Mouse (Mus musculus) heart, embryonic 15.5 days (tissue): ENCODE results near the gene Ocm. TPM values are rescaled to one million over a fixed set of nuclear protein-coding genes. Genes with fewer than 3 reads are reported as not detected.
"Not testable (repeated sequence)": the region's sequence is repeated elsewhere in the genome, so short reads cannot be mapped to it uniquely, and the experiment has no call there.

ENCODE experiments used
- ATAC-seq: fragments of 200-750 bp; cut with Nextera tagmentation; replicated peaks from 2 replicates; pipeline ENCODE4 v1.8.0; 2017; ENCODE audit warnings: low read depth, moderate TSS enrichment; ENCODE audit not compliant: insufficient number of reproducible peaks, insufficient read depth, low FRiP score
- H3K27ac ChIP-seq: fragments of 300-500 bp; sonication (generic); 2 replicates; pipeline ENCODE4 v1.5.1; 2015; ENCODE audit warnings: mild to moderate bottlenecking, inconsistent platforms
- H3K27me3 ChIP-seq: fragments of 300-500 bp; sonication (generic); 2 replicates; pipeline ENCODE4 v1.6.1; 2015; ENCODE audit warnings: inconsistent platforms
- H3K36me3 ChIP-seq: fragments of 300-500 bp; sonication (generic); 2 replicates; pipeline ENCODE4 v1.6.1; 2015; ENCODE audit warnings: mild to moderate bottlenecking, inconsistent platforms
- H3K4me1 ChIP-seq: fragments of 300-500 bp; sonication (generic); replicated peaks from 2 replicates; pipeline ENCODE4 v1.6.1; 2015; ENCODE audit warnings: inconsistent platforms
- H3K4me2 ChIP-seq: fragments of 300-500 bp; sonication (generic); 2 replicates; pipeline ENCODE4 v1.6.1; 2015; ENCODE audit warnings: inconsistent platforms, mild to moderate bottlenecking, moderate library complexity
- H3K4me3 ChIP-seq: fragments of 300-500 bp; sonication (generic); 2 replicates; pipeline ENCODE4 v1.5.1; 2015; ENCODE audit warnings: mild to moderate bottlenecking, inconsistent platforms
- H3K9ac ChIP-seq: fragments of 300-500 bp; sonication (generic); 2 replicates; pipeline ENCODE4 v1.6.1; 2015; ENCODE audit warnings: mild to moderate bottlenecking, inconsistent platforms
- H3K9me3 ChIP-seq: fragments of 300-500 bp; sonication (generic); replicated peaks from 2 replicates; pipeline ENCODE4 v1.6.1; 2016; ENCODE audit warnings: inconsistent platforms
- WGBS: fragments of 180-500 bp; shearing (Covaris S2); methylation state at CpG from one replicate; pipeline ENCODE4 v1.1.7; 2015; ENCODE audit warnings: mixed read lengths; 5-methylcytosine and 5-hydroxymethylcytosine counted together
- polyA plus RNA-seq: library from polyadenylated mRNA; unstranded; fragments of >200 nt; fragmentation: Nextera tagmentation; extraction: Ambion mirVana; gene quantifications from 2 replicates; pipeline ENCODE4 v1.2.1, GENCODE M21; 2015

Ocm gene
- polyA plus RNA-seq, 1 experiment from 2014 or later = not detected

DNA sequence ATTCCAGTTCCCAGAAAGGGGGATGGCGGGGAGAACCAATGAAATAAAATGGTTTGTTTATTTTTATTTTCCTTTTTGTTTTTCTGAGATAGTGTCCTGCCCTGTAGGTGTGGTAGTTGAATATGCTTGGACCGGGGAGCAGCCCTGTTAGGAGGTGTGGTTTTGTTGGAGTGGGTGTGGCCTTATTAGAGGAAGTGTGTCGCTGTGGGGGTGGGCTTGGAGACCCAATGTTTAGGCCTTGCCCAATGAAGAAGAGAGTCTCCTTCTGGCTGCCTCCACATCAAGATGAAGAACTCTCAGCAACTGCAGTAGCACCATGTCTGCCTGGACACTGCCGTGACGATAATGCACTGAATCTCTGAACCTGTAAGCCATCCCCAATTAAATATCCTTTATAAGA, 13.4 kb upstream of the Ocm start:
- Histone ChIP-seq H3K4me2 (no peak overlapping the region), H3K27ac (no peak overlapping the region), H3K4me1 (no peaks in the 10 kb centered on the region), H3K27me3 (no peaks in the 10 kb centered on the region), H3K9me3 (no peaks in the 10 kb centered on the region), H3K36me3 (no peaks in the 10 kb centered on the region), H3K4me3 (no peak overlapping the region), H3K9ac (no peak overlapping the region)
- 87% methylated on average over 5 of the region's 5 CpGs for WGBS
- ATAC-seq = no peak

GRCm38 (mm10) chr5:144039156-144039675, 12.7 kb upstream of the Ocm start:
- no peak overlapping the region for H3K4me2 ChIP-seq
- no peak overlapping the region for H3K27ac ChIP-seq
- H3K9ac ChIP-seq = no peak overlapping the region
- no peaks in the 10 kb centered on the region for H3K9me3 ChIP-seq
- ATAC-seq = no peak
- WGBS = 74% methylated on average over 9 of the region's 9 CpGs
- no peaks in the 10 kb centered on the region for H3K4me1 ChIP-seq
- H3K36me3 ChIP-seq = no peaks in the 10 kb centered on the region
- no peaks in the 10 kb centered on the region for H3K27me3 ChIP-seq
- H3K4me3 ChIP-seq = no peak overlapping the region

- H3K9ac ChIP-seq = no peak overlapping the region
- no peak overlapping the region for H3K27ac ChIP-seq
- H3K4me2 ChIP-seq = no peak overlapping the region
- H3K9me3 ChIP-seq = no peaks in the 10 kb centered on the region
- no peaks in the 10 kb centered on the region for H3K27me3 ChIP-seq
- no peaks in the 10 kb centered on the region for H3K36me3 ChIP-seq
- WGBS = 57% methylated on average over 17 of the region's 17 CpGs
- H3K4me3 ChIP-seq = no peak overlapping the region
- no peaks in the 10 kb centered on the region for H3K4me1 ChIP-seq
- ATAC-seq = no peak
Observed at GRCm38 (mm10) chr5:144036952-144037351, 10.5 kb upstream of the Ocm start.

DNA sequence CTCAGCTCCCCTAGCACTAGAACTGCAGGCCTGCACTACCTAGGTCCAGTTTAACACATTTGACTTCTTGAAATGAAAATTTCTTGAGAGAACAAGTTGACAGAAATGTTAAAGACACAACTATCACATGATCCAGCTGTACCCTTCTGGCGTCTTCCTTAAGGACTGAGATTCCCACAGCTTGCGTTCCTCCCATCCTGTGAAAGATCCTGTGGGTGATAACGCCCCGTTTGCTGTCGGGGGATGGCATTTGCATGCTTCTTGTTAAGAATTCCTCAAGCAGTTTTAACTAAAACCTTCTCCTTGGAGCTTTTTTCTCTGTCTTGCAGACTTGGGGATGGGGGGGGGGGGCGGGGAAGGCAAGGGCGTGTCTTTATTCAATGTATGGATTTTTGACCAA, 8.1 kb upstream of the Ocm start:
- ATAC-seq = no peak
- H3K9ac ChIP-seq = no peak overlapping the region
- no peak overlapping the region for H3K4me2 ChIP-seq
- no peaks in the 10 kb centered on the region for H3K9me3 ChIP-seq
- no peak overlapping the region for H3K4me3 ChIP-seq
- H3K27ac ChIP-seq = no peak overlapping the region
- no peaks in the 10 kb centered on the region for H3K36me3 ChIP-seq
- 53% methylated on average over 7 of the region's 7 CpGs for WGBS
- H3K4me1 ChIP-seq = no peaks in the 10 kb centered on the region
- no peaks in the 10 kb centered on the region for H3K27me3 ChIP-seq

- H3K4me3 ChIP-seq = no peak overlapping the region
- H3K27me3 ChIP-seq = no peaks in the 10 kb centered on the region
- H3K4me2 ChIP-seq = no peak overlapping the region
- H3K36me3 ChIP-seq = no peaks in the 10 kb centered on the region
- H3K9me3 ChIP-seq = no peaks in the 10 kb centered on the region
- no peaks in the 10 kb centered on the region for H3K4me1 ChIP-seq
- ATAC-seq = no peak
- no peak overlapping the region for H3K9ac ChIP-seq
- whole genome bisulfite sequencing = 87% methylated on average over 7 of the region's 7 CpGs
- H3K27ac ChIP-seq = no peak overlapping the region
Observed at GRCm38 (mm10) chr5:144032491-144032890, 6.0 kb upstream of the Ocm start.

DNA sequence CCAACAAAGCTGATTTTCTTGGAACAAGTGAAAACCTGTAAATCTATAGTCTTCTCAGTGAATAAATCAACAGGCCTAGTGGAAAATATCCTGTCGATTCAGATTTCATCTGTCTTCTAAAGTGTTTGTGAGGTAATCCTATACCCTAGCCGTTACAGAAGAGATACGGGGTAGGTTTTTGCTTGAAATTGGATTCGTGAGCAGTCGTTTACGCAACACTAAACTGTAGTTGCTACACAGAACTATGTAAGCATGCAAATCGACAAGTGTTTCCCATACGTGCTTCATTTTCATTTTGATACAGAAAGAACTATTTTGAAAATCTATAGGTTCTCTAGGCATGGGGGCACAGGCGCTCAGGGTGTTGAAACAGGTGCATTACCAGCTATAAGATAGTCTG, 10.6 kb downstream of the Ocm start:
- Histone ChIP-seq H3K4me3 (no peak overlapping the region), H3K4me2 (no peak overlapping the region), H3K27me3 (no peaks in the 10 kb centered on the region), H3K9ac (no peak overlapping the region), H3K27ac (no peak overlapping the region), H3K9me3 (no peaks in the 10 kb centered on the region), H3K4me1 (peaks cover 7% of the 10 kb centered on the region), H3K36me3 (peaks cover 18% of the 10 kb centered on the region)
- 84% methylated on average over 9 of the region's 9 CpGs for WGBS
- ATAC-seq = no peak

- Histone ChIP-seq H3K27ac (no peak overlapping the region), H3K36me3 (peaks cover 23% of the 10 kb centered on the region), H3K9me3 (no peaks in the 10 kb centered on the region), H3K4me1 (peaks cover 7% of the 10 kb centered on the region), H3K4me2 (peak overlapping the region; percentile 58), H3K4me3 (peak overlapping the region; percentile 94), H3K9ac (no peak overlapping the region), H3K27me3 (no peaks in the 10 kb centered on the region)
- 68% methylated on average over 3 of the region's 3 CpGs for WGBS
- ATAC-seq = no peak
Observed at GRCm38 (mm10) chr5:144015312-144015650, 11.2 kb downstream of the Ocm start.

DNA sequence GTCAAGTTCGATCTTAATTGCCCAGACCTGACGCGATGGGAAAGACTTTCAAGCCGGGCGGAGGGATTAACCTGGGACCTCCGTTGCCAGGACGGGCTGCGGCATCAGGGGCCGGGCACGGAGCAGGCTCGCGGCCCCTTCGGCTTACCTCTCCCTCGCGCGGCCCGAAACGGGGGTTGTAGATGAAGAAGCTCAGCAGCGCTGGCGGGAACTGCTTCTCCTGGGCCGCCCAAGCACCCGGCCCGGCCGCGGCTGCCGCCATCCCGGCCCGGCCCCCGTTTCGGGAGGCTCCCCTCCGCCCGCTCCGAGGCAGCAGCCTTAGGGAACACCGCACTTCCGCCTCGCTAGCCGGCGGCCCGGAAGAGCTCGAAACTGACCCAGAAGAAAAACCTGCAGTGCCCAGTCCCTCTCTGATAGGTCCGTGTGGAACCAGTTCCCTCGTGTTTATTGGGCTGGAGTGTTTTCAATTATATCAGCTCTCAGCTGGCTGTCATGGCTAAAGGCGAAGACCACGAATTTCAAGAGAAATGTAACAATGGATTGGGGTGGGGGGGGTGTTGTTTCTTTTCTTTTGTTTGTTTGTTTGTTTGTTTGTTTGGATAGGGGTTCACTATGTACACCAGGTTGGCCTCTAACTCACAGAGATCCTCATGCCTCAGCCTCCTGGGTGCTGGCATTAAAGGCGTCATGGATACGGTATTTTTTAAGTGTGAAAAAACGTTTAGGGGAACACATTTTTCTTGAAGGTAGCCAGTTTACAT, 11.7 kb downstream of the Ocm start, which contains the start of gene Ccz1:
Ccz1 (minus strand) TSS at position 327 of the 761 bp plus-strand sequence.
- Histone ChIP-seq H3K4me3 (peak within 1 kb of the TSS; percentile 94), H3K4me2 (peak within 1 kb of the TSS; percentile 58), H3K36me3 (peaks cover 26% of the 10 kb centered on the region), H3K27me3 (no peaks in the 10 kb centered on the region), H3K9me3 (no peaks in the 10 kb centered on the region), H3K9ac (peak within 1 kb of the TSS; percentile 93), H3K4me1 (peaks cover 7% of the 10 kb centered on the region), H3K27ac (peak within 1 kb of the TSS; percentile 86)
- 2% methylated on average over 47 of the region's 47 CpGs for WGBS
- ATAC-seq = peak; percentile 95

GRCm38 (mm10) chr5:144013366-144014134, 12.9 kb downstream of the Ocm start:
- peak overlapping the region; percentile 58 for H3K4me2 ChIP-seq
- not testable (repeated sequence) for H3K9me3 ChIP-seq, H3K27ac ChIP-seq, H3K4me1 ChIP-seq, ATAC-seq, H3K27me3 ChIP-seq
- peak overlapping the region; percentile 93; the same call in 1 of the 2 replicates for H3K9ac ChIP-seq
- peaks cover 37% of the 10 kb centered on the region for H3K36me3 ChIP-seq
- WGBS = 59% methylated on average over 13 of the region's 13 CpGs
- H3K4me3 ChIP-seq = peak overlapping the region; percentile 94

GRCm38 (mm10) chr5:144002461-144003192, 23.8 kb downstream of the Ocm start:
- Histone ChIP-seq H3K4me3 (no peak overlapping the region), H3K4me2 (no peak overlapping the region), H3K36me3 (peaks cover 76% of the 10 kb centered on the region), H3K27me3 (no peaks in the 10 kb centered on the region), H3K9me3 (no peaks in the 10 kb centered on the region), H3K27ac (no peak overlapping the region), H3K4me1 (no peaks in the 10 kb centered on the region), H3K9ac (no peak overlapping the region)
- WGBS = 86% methylated on average over 15 of the region's 15 CpGs
- ATAC-seq = no peak

DNA sequence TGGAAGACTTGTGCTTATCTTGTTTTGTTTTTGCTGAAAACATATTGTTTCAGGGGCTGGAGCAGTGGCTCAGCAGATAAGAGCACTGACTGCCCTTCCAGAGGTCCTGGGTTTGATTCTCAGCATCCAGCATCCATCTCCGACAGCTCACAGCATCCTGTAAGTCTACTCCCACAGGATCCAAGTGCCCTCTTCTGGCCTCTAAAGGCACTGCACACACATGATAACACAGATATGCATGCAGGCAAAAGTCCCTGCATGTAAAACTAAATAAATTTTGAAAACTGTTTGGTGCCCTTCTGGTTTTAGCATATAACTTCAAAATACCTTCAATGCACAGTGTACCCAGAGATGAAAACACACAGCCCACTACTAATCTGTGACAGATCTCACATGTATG, 27.1 kb downstream of the Ocm start:
- no peaks in the 10 kb centered on the region for H3K27me3 ChIP-seq
- H3K4me1 ChIP-seq = peaks cover under 1% of the 10 kb centered on the region; the same call in 1 of the 2 replicates
- no peak overlapping the region for H3K9ac ChIP-seq
- peaks cover 71% of the 10 kb centered on the region for H3K36me3 ChIP-seq
- no peak for ATAC-seq
- no peak overlapping the region for H3K4me3 ChIP-seq
- H3K27ac ChIP-seq = no peak overlapping the region
- H3K9me3 ChIP-seq = no peaks in the 10 kb centered on the region
- no peak overlapping the region for H3K4me2 ChIP-seq
- 64% methylated on average over 1 of the region's 1 CpGs for WGBS
